Mouse (Mus musculus): ENCODE results near the gene Zfp36l2. TPM values are rescaled to one million over a fixed set of nuclear protein-coding genes. Genes with fewer than 3 reads are reported as not detected.
A peak's percentile ranks its signal among the peaks of the same experiment; 100 is the strongest.

The Zfp36l2 gene
- polyA plus RNA-seq, 1 experiment from 2014 or later, result 15.8 TPM

DNA sequence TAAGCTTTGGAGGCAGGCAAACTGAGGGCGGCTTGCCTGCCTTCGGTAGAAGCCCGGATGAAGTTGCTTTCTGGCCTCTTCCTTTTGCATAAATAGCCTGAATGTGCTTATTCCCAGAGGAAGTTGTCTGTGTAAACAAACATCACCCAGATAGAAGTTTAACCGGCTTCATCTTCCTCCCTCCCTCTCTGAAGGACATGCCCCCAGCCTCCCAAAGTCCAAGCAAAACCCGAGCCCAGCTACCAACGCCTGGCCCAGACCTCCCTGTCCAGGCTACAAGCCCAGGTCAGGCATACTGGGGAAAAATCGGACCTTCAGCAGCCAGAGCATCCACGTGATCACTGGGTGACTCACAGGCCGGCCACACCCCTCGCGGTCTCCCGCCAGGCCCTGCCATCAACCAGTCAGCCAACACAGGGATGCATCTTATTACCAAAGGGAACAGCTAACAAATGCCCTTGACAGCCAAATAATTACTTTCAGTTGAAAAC, 4.4 kb downstream of the Zfp36l2 start:
- DNase-seq (ENCODE audit: low spot score), result peak; percentile 77
- Histone ChIP-seq H3K27me3 (ENCODE audit: control insufficient read depth, insufficient read depth, low read length) (peaks cover 3% of the 10 kb centered on the region; the same call in 1 of the 2 replicates), H3K4me3 (ENCODE audit: low read depth, low read length) (peak overlapping the region; percentile 1; the same call in 1 of the 2 replicates), H3K36me3 (ENCODE audit: control insufficient read depth, insufficient read depth, low read length) (no peaks in the 10 kb centered on the region; the same call in 1 of the 2 replicates), H3K9ac (ENCODE audit: low read depth, low read length) (peak overlapping the region; percentile 19; the same call in 1 of the 2 replicates), H3K9me3 (ENCODE audit: control insufficient read depth, low read length) (no peaks in the 10 kb centered on the region), H3K27ac (ENCODE audit: low read depth, low read length) (peak overlapping the region; percentile 58), H3K4me1 (replicated peaks; ENCODE audit: control insufficient read depth, insufficient read depth, low read length) (peaks cover 3% of the 10 kb centered on the region; the same call in 1 of the 2 replicates), H3K4me2 (replicated peaks; ENCODE audit: low read depth, low read length) (peak overlapping the region; percentile 17)
- WGBS, result 4% methylated on average over 12 of the region's 12 CpGs
- ATAC-seq (ENCODE audit: low FRiP score), result 0 out of 2 replicates have a peak, but pooled peaks have one; percentile 7

DNA sequence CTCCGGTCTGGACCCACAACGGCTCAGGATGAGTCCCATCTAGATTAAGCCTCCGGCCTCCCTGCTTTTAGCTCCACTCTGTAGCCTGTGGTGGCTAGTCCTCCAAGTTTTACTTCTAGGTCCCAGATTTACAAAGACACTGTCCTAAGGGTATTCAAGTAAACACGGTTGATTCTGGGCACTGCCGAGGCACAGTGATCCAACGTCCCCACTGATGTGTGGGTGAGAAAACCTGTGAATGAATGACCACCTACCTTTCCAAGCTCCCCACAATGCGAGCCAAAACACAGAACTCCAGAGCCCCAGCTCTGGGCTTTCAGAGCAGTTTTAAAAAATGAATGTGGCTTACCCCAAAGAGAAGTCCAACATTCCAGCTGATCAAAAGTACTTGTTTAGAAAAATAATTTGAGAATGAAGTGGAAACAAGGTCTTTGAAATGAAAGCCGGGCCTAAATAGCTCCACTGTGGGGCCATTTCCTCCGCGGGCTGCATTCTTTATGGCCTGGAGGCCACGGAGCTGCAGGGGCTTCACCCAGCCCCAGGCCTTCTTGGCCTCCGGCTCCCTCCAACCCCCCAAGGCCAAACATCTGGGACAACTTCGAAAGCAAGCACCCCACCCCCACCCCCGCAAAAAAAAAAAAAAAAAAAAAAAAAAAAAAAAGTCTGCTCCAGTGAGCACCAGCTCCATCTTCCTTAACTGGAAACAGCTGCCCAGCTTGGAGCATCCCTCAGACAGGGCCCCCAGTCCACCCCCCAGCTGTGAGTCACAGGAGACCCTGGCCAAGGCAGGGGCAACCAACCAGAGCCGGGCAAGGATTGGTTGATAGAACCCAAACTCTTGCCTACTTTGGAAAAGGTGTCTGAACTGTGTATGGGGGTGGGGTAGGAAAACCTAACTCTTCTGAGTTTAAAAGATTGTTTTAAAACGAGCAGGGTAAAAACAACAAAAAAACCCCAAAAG, 5.2 kb downstream of the Zfp36l2 start:
- Histone ChIP-seq H3K4me2 (replicated peaks; ENCODE audit: low read depth, low read length) (peak overlapping the region; percentile 17), H3K36me3 (ENCODE audit: control insufficient read depth, insufficient read depth, low read length) (no peaks in the 10 kb centered on the region; the same call in 1 of the 2 replicates), H3K4me1 (replicated peaks; ENCODE audit: control insufficient read depth, insufficient read depth, low read length) (peaks cover 3% of the 10 kb centered on the region; the same call in 1 of the 2 replicates), H3K27ac (ENCODE audit: low read depth, low read length) (peak overlapping the region; percentile 58), H3K4me3 (ENCODE audit: low read depth, low read length) (no peak overlapping the region), H3K9ac (ENCODE audit: low read depth, low read length) (peak overlapping the region; percentile 19; the same call in 1 of the 2 replicates), H3K9me3 (ENCODE audit: control insufficient read depth, low read length) (no peaks in the 10 kb centered on the region), H3K27me3 (ENCODE audit: control insufficient read depth, insufficient read depth, low read length) (peaks cover 3% of the 10 kb centered on the region; the same call in 1 of the 2 replicates)
- DNase-seq (ENCODE audit: low spot score) (peak; percentile 48), ATAC-seq (ENCODE audit: low FRiP score) (no peak)
- WGBS, result 27% methylated on average over 16 of the region's 16 CpGs

DNA sequence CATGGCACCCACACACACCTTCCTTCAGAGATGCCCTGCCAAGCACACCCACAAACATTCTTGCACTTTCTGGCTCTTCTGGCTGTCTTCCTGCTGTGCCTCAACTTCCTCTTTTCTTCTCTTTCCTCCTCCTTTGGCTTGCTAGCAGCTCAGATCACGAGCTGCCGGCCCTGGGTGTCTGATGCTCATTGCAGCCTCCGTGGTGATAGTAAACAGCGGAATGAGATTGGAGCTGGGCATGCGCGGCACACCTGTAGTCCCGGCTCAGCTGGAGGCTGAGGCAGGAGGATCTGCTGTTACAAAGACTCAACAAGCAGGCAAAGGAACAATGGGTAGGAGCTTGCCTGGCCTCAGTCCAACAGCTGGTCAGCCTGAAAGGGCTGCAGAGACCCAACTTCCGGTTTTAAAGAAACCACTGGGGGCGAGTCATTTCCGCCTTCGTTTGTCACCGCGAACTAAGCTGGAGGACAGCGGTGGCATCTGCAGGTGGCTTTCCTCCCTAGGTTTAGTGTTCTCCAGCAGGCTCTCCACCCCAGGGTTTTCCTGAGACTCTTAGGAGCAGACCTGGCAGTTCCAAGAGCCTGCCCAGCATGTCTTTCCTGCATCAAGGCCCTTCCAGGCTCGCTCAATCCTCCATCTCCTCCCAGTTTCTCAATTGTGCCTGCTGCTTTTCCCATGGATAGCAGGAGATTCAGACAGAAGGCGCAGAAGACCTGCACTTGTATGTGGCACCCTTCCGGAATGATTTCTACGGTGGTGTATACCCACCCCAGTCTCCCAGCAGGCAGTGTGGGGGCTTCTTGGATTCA, 6.0 kb downstream of the Zfp36l2 start:
- no peak for ATAC-seq (ENCODE audit: low FRiP score)
- H3K4me2 ChIP-seq (replicated peaks; ENCODE audit: low read depth, low read length), result no peak overlapping the region
- no peaks in the 10 kb centered on the region for H3K9me3 ChIP-seq (ENCODE audit: control insufficient read depth, low read length)
- no peak overlapping the region for H3K9ac ChIP-seq (ENCODE audit: low read depth, low read length)
- DNase-seq (ENCODE audit: low spot score), result peak; percentile 25
- peak overlapping the region; percentile 58 for H3K27ac ChIP-seq (ENCODE audit: low read depth, low read length)
- H3K36me3 ChIP-seq (ENCODE audit: control insufficient read depth, insufficient read depth, low read length), result no peaks in the 10 kb centered on the region; the same call in 1 of the 2 replicates
- WGBS, result 55% methylated on average over 18 of the region's 18 CpGs
- H3K27me3 ChIP-seq (ENCODE audit: control insufficient read depth, insufficient read depth, low read length), result peaks cover 3% of the 10 kb centered on the region; the same call in 1 of the 2 replicates
- peaks cover 3% of the 10 kb centered on the region; the same call in 1 of the 2 replicates for H3K4me1 ChIP-seq (replicated peaks; ENCODE audit: control insufficient read depth, insufficient read depth, low read length)
- H3K4me3 ChIP-seq (ENCODE audit: low read depth, low read length), result no peak overlapping the region

DNA sequence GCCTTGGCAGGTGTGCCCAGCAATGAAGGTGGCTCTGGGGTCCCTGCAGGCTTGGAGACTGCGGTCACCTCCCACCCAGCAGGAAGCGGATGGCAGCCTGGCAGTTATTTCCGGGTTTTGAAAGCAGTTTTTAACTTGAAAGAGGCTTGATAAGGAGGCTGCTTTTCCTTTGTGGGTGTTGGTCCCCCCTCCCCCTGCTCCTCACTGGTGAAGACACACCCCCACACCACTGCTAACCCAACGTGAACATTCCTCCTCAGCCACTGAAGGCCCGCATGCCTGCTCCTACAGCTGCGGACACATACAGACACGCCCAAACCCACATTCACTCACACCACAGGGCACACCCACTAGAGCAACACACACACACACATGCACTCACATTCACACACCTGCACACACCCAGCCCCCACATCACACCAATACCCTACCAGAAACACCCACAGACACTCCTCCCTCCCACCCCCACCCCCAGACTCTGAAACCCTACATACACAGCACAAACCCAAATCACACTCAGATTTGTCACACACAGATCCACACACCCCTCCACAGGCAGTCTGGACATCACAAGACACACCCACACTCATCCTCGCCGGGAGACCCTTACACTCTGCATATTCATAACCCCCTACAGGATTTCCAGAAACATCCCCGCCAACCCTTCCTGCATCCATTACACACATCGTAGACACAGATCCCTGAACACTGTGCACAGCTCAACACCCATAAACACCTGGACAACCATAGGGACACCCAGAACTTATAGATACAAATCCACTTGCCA, 6.8 kb downstream of the Zfp36l2 start:
- no peak overlapping the region for H3K9ac ChIP-seq (ENCODE audit: low read depth, low read length)
- DNase-seq (ENCODE audit: low spot score) (no peak), ATAC-seq (ENCODE audit: low FRiP score) (no peak)
- no peaks in the 10 kb centered on the region for H3K27me3 ChIP-seq (ENCODE audit: control insufficient read depth, insufficient read depth, low read length)
- H3K4me2 ChIP-seq (replicated peaks; ENCODE audit: low read depth, low read length), result no peak overlapping the region
- WGBS, result 44% methylated on average over 11 of the region's 11 CpGs
- H3K4me3 ChIP-seq (ENCODE audit: low read depth, low read length), result no peak overlapping the region
- H3K36me3 ChIP-seq (ENCODE audit: control insufficient read depth, insufficient read depth, low read length), result no peaks in the 10 kb centered on the region; the same call in 1 of the 2 replicates
- no peak overlapping the region; the same call in 1 of the 2 replicates for H3K27ac ChIP-seq (ENCODE audit: low read depth, low read length)
- H3K9me3 ChIP-seq (ENCODE audit: control insufficient read depth, low read length), result no peaks in the 10 kb centered on the region
- H3K4me1 ChIP-seq (replicated peaks; ENCODE audit: control insufficient read depth, insufficient read depth, low read length), result peaks cover 3% of the 10 kb centered on the region; the same call in 1 of the 2 replicates

DNA sequence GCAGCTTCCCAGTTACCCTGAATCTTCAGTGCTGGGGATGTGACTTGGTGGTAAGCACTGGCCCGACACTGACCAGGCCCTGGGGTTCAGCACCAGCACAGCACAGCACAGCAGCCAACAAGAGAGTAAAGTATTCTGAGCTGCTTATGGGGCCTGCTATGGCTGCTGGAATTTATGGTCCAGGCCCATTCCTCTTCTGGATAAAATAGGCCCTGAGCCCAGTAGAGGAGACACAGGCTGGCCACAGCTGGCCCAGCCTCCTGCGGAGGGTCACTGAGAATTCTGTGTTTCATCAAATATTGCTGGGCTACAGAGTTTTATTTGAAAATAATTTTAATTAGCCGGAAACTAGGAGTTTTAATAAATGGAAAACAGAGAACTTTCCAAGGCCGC, 7.8 kb downstream of the Zfp36l2 start:
- DNase-seq (ENCODE audit: low spot score), result no peak
- WGBS, result 87% methylated on average over 4 of the region's 4 CpGs
- ATAC-seq (ENCODE audit: low FRiP score), result no peak

DNA sequence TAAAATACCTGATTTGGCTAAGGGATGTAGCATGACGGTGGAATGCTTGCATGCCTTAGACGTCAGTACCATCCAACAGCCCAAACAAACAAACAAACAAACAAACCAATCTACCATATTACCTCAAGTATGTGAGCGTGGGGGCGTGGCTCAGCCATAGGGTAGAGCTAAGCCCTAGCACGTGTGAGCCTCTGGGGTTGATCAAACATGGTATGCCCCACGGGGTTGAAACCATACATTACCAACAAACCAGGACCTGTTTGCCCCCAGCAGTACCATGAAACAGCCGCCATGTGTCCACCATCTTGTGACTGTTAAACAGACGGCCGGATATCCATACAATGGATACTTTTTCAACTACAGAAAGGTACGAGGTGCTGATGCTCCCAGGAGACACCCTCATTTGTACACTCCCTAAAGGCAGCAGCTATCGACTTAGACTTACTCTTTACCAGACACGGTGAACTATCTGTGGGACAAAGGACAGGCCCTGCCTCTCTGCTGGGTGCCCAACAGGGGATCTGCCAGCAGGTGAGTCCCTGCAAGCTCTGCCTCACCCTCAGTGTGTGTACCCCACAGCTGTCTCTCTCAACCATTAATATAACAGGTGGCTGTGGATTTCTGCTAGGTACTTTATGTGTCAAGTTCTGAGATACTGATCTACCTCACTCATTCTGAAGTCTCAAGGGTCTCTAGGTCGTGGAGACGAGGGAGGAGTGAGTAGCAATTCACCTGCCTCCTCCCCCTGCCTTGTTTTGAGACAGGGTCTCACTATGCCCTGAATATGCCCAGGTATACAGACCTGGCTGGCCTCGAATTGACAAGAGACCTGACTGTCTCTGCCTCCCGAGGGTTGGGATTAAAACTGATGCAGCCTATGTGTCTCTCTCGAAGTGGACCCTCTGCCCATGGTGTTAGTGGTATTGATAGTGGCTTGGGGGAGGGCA, 8.4 kb downstream of the Zfp36l2 start:
- Histone ChIP-seq H3K4me2 (replicated peaks; ENCODE audit: low read depth, low read length) (no peak overlapping the region), H3K4me3 (ENCODE audit: low read depth, low read length) (no peak overlapping the region), H3K9ac (ENCODE audit: low read depth, low read length) (no peak overlapping the region), H3K36me3 (ENCODE audit: control insufficient read depth, insufficient read depth, low read length) (no peaks in the 10 kb centered on the region), H3K27ac (ENCODE audit: low read depth, low read length) (no peak overlapping the region), H3K9me3 (ENCODE audit: control insufficient read depth, low read length) (no peaks in the 10 kb centered on the region), H3K4me1 (replicated peaks; ENCODE audit: control insufficient read depth, insufficient read depth, low read length) (peaks cover 3% of the 10 kb centered on the region; the same call in 1 of the 2 replicates), H3K27me3 (ENCODE audit: control insufficient read depth, insufficient read depth, low read length) (no peaks in the 10 kb centered on the region)
- ATAC-seq (ENCODE audit: low FRiP score) (no peak), DNase-seq (ENCODE audit: low spot score) (no peak)
- WGBS, result 88% methylated on average over 17 of the region's 17 CpGs

More for the DNA sequence above, 7.8 kb downstream of the Zfp36l2 start:
- H3K36me3 ChIP-seq (ENCODE audit: control insufficient read depth, insufficient read depth, low read length), result no peaks in the 10 kb centered on the region
- H3K27me3 ChIP-seq (ENCODE audit: control insufficient read depth, insufficient read depth, low read length), result no peaks in the 10 kb centered on the region
- no peak overlapping the region for H3K9ac ChIP-seq (ENCODE audit: low read depth, low read length)
- no peak overlapping the region for H3K4me3 ChIP-seq (ENCODE audit: low read depth, low read length)
- H3K27ac ChIP-seq (ENCODE audit: low read depth, low read length), result no peak overlapping the region
- no peak overlapping the region for H3K4me2 ChIP-seq (replicated peaks; ENCODE audit: low read depth, low read length)
- H3K9me3 ChIP-seq (ENCODE audit: control insufficient read depth, low read length), result no peaks in the 10 kb centered on the region
- peaks cover 3% of the 10 kb centered on the region; the same call in 1 of the 2 replicates for H3K4me1 ChIP-seq (replicated peaks; ENCODE audit: control insufficient read depth, insufficient read depth, low read length)

DNA sequence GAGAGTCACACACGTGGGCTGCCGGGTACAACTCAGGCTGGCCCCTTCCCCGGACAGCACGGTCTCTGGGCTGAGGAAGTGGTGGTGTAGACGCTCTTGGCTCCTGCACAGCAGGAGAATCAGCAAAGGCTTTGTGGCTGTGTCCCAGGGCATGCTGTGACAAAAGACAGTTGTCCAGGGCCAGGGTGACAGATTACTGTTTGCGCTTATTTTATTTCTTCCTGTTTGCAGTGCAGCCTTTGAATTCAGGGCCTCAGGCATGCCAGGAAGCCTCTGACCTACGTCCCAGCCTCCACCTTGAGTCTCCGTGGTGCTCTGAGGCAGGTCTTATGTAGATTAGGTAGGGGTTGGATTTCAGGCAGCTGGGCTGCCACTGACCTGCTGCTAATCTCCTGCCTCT, 10.3 kb downstream of the Zfp36l2 start:
- no peak for ATAC-seq (ENCODE audit: low FRiP score)
- no peak for DNase-seq (ENCODE audit: low spot score)
- 20% methylated on average over 8 of the region's 8 CpGs for WGBS

More for the DNA sequence above, 10.3 kb downstream of the Zfp36l2 start:
- no peak overlapping the region for H3K4me2 ChIP-seq (replicated peaks; ENCODE audit: low read depth, low read length)
- no peak overlapping the region for H3K4me3 ChIP-seq (ENCODE audit: low read depth, low read length)
- H3K4me1 ChIP-seq (replicated peaks; ENCODE audit: control insufficient read depth, insufficient read depth, low read length), result no peaks in the 10 kb centered on the region
- no peak overlapping the region for H3K9ac ChIP-seq (ENCODE audit: low read depth, low read length)
- H3K27ac ChIP-seq (ENCODE audit: low read depth, low read length), result no peak overlapping the region
- no peaks in the 10 kb centered on the region for H3K36me3 ChIP-seq (ENCODE audit: control insufficient read depth, insufficient read depth, low read length)
- no peaks in the 10 kb centered on the region for H3K27me3 ChIP-seq (ENCODE audit: control insufficient read depth, insufficient read depth, low read length)
- no peaks in the 10 kb centered on the region for H3K9me3 ChIP-seq (ENCODE audit: control insufficient read depth, low read length)

All from hindbrain, embryonic 11.5 days (tissue).